Mouse (Mus musculus): ENCODE data around the gene Cactin.

DNA sequence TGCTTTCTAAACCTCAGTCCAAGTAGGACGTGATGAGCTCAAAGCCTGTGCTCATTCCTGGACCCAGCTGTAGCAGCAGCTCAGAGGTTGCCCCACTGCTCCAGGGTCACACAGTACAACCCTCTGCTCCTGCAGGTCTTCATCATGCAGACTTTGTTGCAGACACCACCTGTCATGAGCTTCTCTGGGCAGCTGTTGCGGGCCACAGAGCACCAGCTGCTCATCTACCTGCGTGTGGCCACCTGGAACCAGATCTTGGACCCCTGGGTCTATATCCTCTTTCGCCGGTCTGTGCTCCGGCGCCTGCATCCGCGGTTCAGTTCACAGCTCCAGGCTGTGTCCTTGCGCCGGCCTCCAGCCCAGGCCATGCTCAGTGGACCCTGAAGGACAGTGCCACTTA is 13.4 kb downstream of the Cactin start:
- TF ChIP-seq POLR2A (IDR thresholded peaks at IDR 0.05; ENCODE audit: insufficient read depth, low read length) = no peak
- TF ChIP-seq CTCF (IDR thresholded peaks at IDR 0.05; ENCODE audit: low read depth, low read length) = no peak
- no peak for TF ChIP-seq EP300 (IDR thresholded peaks at IDR 0.05; ENCODE audit: insufficient read depth, low read depth, low read length)

Data from ES-Bruce4 (cell line).